Mouse (Mus musculus) embryo, embryonic 11.5 days (tissue): Measurements from ENCODE around the gene Cop1.

Experiments
- DNase-seq: peaks from one replicate; pipeline ENCODE4 v3.0.0-alpha.2; 2012; ENCODE audit warnings: low read depth, low spot score

The Cop1 gene

DNA sequence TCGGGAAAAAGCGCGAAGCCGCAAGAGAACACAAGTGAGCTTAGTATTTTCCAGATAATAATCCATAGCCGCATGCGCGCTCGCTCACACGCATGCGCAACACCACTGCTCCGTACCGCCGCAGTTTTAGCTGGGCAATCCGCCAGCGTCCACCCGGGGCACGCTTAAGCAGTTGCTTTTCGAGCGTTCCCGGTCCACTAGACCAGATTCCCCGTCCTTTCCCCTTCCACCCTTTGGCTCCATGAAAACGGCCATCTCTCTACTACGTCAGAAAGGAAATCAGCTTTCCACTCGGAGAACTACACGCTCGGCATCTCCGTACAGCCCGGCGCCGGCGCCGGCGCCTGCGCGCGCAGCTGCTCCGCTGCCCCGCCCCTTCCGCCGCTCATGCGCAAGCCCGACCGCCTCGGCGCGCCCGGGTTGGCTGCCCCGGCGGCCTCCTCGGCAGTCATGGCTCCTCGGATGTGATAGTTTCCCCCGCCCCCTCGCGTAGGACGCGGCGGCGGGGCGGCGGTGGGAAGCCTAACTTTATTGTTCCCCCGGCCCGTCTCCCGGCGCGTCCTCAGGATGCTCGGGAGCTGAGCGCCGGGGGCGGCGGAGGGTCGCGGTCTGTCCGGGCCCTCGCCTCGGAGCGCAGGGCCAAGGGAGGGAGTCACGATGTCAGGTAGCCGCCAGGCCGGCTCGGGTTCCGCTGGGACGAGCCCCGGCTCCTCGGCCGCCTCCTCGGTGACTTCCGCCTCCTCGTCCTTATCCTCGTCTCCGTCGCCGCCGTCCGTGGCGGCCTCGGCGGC is at the start of gene Cop1:
TSS of gene Cop1 (plus strand) at position 540 of the 791 bp plus-strand sequence.
- peak; percentile 87 for DNase-seq

- DNase-seq: no peak
Measured at GRCm38 (mm10) chr1:159186741-159187140, 45.4 kb upstream of the Cop1 start.

DNA sequence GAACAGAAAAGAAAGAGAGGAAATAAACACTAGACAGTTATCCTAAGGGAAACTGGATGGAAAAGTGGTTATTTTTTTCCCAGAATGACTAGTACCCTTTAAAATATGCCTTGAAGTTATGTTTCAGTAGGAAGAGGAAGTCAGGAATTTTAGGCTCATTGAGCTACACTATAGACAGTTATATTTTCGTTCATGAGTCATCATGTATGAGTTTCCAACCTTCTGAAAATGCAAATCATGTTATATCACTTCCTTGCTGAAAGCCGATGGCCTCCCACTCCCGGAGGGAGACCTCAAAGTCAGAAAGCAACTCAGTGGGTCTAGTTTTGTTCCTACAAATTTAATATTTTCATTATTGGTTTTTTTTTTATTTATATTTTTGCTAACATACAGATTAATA is 33.5 kb upstream of the Cop1 start:
- no peak for DNase-seq

DNA sequence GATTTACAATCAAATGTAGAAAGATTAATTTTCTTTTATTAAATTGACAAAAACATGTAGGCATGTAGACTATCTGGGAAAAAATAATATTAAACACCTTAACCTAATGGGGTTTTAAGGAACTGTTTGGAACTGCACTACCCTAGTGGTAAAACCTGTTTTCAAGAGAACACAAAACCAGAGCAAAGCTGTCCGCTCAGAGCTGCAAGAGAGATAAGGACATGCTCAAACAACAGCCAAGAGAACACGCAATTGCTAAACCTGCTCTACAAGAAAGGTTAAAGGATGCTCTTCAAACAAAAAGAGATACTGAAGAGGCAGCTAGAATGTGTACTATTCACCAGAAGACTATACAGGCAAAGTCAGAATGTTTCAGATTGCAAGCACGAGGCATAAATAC is 32.5 kb upstream of the Cop1 start:
- no peak for DNase-seq

DNA sequence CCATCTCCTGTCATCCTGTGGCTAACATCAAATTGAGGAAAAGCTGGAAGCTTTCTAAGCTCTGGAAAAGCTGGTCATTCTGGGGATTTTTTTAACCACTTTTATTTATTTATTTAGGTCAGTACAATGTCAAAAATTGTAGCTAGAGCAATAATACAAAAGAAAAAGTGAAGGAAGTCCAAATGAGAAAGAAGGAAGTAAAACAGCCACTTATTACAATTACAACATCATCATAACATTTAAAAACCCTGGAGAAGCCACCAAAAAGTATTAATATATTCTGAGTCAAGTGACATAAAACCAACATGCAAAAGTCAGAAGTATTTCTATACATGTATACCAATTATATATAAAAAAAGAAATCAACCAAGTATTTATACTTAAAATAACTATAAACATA is 30.9 kb upstream of the Cop1 start:
- no peak for DNase-seq

GRCm38 (mm10) chr1:159211711-159212110 is 20.4 kb upstream of the Cop1 start:
- no peak for DNase-seq

DNA sequence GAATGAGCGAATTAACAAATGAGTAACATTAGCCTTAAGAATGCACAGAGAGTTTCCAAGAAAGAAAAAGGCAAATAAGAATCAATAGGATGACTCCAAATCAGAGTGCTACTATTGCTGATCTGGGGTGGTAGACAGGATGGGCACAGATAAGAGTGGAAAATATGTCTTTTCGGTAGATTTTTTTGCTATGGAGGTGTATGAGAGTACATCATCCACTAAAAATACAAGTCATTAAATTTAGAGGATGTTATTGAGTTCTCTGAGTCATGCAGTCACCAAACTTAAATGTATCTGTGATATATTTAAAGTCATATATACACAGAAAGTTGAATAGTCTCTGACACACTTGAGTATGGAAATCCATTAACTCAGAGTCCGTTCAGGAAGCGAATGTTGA is 14.7 kb upstream of the Cop1 start:
- no peak for DNase-seq

GRCm38 (mm10) chr1:159222046-159222445 is 10.1 kb upstream of the Cop1 start:
- DNase-seq: no peak

DNA sequence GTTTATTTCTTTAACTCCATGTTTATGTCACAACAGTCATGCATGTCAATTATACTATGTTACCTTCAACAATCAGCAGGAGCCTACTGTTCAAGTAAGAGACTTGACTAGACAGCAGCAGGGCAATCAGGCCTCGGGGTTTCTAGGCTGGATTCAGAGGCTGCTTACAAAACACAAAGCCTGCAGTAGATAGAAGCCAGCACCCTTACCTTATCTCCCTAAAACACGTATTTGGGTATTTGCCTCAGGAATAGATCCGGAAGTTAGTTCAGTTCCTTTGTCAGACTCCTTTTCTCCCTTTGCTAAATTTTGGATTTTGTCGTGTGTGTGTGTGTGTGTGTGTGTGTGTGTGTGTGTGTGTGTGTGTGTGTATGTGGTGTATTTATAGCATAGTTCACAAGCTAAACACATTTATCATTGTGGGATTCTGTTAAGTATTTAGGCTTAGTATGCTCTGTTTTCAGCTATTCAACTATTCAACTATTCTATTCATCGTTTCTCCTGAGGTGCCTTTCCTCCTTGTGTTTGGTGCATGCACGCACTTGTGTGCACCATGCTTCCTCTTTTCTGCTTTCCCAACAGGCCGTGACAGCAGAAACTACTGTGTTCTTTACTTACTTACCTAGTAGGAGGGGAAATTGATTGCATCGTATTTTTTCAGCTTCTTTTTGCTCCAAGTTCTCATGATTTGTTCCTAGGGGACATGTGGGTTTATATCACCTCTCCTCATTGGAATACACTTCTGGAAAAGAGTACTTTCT is 6.9 kb upstream of the Cop1 start:
- DNase-seq: no peak

DNA sequence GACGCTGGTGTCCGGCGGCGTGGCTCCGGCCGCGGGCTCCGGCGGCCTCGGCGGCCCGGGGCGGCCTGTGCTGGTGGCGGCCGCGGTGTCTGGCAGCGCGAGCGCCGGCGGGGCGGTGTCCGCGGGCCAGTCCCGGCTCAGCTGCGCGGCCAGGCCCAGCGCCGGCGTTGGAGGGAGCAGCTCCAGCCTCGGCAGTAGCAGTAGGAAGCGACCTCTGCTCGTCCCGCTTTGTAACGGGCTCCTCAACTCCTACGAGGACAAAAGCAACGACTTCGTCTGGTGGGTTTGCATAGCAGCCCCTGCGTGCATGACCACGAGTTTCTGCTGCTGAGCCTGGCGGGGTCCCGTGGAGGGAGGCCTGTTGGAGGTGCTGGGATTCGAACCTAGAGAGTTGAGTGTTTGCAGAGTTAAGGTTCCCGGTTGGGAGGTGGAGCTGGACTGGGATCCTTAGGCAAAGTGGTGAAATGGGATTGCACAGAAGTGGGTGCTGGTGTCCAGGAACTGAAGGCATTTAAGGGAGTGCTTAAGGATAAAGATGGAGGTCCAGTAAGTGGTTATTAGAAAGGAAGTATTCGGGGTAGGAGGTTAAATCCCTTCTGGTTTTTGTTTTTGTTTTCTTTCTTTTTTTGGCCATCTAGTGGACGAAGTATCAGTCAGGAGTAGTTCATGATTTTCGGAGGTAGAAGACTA is 597 bp downstream of the Cop1 start:
- peak; percentile 19 for DNase-seq

DNA sequence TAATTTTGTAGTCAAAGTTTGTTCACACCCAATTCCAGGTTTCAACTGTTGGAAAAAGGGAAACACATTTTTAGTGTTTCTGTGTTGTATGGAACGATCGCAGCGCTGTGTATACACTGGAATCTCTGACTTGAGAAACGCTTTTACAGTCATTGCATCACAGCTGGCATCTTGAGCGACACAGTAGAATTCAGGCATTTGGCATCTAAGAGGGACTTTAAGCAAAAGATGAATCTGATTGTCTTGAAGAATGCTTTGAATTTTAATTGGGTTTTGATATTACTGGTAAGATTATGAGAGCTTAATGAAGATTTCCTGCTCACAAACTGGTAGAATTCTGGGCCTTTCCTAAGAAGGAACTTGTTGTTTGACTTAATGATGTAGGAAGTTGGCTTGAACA is 1.3 kb downstream of the Cop1 start:
- DNase-seq: no peak

- no peak for DNase-seq
Measured at GRCm38 (mm10) chr1:159234496-159234895, 2.4 kb downstream of the Cop1 start.

- DNase-seq: no peak
Measured at GRCm38 (mm10) chr1:159235674-159236073, 3.6 kb downstream of the Cop1 start.

DNA sequence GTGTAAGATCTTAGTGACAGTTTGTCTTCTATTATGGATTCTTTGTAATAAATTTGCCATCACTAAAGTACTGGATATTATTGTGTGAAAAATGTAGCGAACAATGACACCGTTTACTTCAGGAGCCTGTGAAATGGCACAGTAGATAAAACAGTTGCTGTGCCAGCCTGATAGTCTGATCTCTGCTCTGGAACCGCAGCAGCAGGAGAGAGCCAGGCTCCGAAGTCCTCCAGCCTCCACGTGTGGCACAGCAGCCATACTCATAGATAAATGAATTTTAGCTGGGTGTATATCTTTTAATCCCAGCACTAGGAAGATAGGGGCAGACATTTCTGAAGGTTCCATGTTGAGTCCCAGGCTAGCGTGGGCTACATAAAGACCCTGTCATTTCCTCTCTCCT is 6.0 kb downstream of the Cop1 start:
- DNase-seq: no peak

GRCm38 (mm10) chr1:159250320-159250719 is 18.2 kb downstream of the Cop1 start:
- DNase-seq: no peak

DNA sequence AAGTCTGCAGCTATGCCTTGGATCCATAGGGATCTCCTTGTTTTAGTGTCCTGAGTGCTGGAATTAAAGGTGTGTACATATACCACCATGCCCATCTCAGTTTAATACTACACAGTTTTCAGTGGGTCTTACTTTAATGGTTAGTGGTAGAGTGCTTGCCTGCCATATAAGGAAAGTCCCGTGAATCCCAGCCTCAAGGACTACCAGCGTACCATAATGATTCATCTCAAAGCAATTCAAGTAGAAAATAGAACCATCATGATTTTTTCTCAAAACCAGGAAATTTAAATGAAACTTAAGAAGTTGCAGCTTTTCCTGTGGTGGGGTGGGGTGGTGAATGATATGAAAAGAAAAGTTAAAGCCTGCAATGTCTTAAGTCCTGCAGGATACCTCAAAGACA is 21.0 kb downstream of the Cop1 start:
- no peak for DNase-seq

DNA sequence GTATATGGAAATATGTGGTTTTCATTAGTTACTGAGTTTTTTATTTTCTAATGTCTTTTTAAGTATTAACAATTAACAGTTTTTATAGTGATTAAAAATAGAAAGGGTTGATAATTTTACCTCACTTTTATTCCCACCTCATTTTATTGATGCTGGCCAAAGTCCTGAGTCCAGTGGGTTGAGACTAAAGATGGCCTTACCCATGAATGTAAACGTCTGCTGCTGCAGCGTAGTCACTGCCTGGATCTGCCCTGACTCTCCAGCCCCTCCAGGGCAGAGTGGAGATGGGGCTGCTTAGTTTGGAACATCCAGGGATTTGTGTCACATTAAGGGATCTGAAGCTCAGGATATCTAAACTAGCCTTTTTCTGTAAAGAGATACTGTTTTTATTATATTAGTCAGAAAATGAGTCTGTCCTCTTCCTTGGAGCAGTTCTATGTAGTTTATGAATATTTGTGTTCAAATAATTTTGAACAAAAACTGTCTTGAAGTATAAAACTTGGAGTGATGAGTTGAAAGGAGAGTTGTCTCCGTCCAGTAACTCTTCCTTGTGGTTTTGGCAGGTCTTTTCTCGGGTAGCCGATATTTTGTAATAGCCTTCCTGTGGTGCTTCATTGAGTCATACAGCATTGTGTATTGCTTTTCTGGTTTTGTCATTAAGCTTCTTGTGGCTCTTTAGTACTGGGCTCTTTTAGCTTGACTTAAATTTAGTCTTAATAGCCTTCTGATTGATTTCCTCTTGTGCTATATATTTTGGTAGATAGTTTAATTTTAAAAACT is 23.0 kb downstream of the Cop1 start:
- no peak for DNase-seq

DNA sequence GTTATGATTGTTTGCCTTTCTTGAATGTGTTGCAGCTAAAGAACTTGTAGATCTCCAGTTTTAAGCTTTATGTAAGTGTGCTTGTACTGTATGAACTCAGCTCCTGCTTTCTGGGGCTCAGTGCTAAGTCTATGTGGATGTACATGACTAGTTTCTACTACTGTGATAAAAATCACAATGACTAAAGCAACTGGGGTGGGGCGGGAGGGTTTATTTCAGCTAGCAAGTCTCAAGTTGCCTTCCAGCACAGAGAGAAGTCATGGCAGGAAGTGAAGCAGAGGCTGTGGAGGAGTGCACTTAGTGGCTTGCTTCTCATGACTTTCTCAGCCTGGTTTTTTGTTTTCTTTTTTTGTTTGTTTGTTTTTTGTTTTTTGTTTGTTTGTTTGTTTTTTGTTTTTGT is 24.4 kb downstream of the Cop1 start:
- DNase-seq: no peak

DNA sequence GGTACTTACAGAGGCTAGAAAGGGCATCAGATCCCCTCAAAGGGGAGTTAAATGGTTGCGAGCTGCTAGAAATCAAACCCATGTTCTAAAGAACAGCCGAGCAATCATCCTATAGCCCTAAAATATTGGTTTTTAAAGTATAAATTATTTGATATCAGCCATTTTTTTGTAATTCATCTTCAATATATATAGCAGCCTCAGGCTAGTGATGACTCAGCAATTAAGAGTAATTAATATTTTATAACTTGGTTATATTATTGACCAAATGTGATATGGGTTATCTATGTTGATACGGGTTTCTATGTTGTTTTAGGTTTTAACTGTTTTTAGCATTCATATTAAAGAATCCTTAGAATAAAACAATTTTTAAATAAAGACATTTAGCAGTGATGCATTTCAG is 31.7 kb downstream of the Cop1 start:
- no peak for DNase-seq

- no peak for DNase-seq
Measured at GRCm38 (mm10) chr1:159280072-159280471, 48.0 kb downstream of the Cop1 start.

DNA sequence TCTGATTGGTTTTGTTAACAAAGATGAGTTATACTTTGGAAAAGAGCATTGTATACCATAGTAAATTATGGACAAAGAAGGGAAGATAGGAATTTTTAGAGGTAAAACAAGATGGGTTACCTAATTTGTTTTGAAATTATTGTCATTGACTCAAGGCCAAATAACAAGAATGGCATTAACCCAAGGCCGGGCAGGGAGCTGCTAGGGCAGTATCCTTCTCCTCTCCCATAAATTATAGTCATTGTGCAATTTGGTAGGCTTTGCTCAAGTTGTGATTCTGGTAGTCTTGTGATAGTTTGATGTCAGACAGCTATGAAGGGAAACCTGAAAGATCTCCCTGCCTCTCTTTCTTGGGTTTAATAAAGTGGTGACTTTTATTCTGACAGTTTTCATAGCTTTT is 49.7 kb downstream of the Cop1 start:
- DNase-seq: no peak

DNA sequence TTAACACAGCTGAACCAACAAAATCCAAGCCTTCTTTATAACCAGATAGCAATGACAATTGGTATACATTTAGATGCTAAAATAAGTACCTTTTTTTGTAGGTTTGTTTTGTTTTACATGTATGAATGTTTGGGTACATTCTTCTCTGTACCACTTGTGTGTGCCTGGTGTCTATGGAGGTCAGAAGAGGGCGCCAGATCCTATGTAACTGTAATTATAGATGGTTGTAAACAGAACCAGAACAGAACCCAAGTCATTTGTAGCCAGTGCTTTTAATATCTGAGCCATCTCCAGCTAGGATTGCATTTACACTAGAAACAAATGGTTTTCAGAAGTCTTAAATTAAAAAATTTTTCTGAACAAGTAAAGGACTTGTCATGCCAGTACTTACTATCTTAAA is 54.7 kb downstream of the Cop1 start:
- no peak for DNase-seq
